Mouse (Mus musculus) skeletal muscle tissue, postnatal 0 days (tissue): ENCODE data around the gene Gba2. TPM values are rescaled to one million over a fixed set of nuclear protein-coding genes. Genes with fewer than 3 reads are reported as not detected.

Source experiments
- polyA plus RNA-seq: library from polyadenylated mRNA; unstranded; fragments of >200 nt; fragmentation: Nextera tagmentation; extraction: Ambion mirVana; gene quantifications from 2 replicates; pipeline ENCODE4 v1.2.1, GENCODE M21; 2015

The Gba2 gene
- polyA plus RNA-seq = 10.1 and 10.5 TPM in 2 replicates

DNA sequence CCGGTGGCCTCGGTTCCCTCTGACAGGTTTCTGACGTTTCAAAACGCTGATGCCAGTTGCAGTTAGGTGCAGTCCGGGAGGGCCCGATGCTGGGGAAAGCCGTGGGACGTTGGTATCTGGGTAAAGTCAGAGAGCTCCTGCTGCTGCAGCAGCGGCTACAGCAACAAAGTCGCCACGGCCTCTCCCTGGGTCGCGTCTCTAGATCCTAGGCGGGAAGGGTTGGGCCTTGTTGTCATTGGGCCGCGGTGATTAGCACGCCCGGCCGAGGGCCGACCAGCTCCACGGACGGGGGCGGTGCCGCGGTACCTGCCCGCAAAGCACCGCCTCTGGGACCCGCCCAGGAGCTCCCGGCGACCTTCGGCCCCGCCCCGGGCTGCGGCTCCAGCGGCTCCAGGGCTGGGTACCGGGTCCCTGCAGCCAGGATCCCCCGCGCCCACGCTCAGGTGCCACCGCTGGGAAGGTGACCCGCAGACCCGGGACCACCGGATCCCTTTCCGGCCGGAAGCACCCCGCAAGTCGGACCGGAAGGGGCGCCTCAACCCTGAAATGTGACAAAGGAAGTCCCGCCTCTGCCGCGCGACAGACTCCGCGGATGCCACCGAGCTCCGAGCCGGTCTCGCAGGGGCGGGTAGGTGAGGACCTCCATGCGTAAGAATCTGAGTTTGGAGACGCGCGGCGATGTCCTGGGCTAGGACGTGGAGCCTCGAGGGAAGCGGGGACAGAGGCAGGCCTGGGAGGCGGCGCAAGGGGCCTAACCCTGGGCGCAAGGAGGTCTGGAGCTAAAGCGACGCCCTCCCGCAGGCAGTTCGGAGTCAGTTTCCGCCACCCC is at the start of gene Gba2, which contains the start of gene Rgp1:
Gba2 (minus strand) TSS at position 498 of the 829 bp plus-strand sequence.
Rgp1 (plus strand) TSS at position 340 of the 829 bp plus-strand sequence.

DNA sequence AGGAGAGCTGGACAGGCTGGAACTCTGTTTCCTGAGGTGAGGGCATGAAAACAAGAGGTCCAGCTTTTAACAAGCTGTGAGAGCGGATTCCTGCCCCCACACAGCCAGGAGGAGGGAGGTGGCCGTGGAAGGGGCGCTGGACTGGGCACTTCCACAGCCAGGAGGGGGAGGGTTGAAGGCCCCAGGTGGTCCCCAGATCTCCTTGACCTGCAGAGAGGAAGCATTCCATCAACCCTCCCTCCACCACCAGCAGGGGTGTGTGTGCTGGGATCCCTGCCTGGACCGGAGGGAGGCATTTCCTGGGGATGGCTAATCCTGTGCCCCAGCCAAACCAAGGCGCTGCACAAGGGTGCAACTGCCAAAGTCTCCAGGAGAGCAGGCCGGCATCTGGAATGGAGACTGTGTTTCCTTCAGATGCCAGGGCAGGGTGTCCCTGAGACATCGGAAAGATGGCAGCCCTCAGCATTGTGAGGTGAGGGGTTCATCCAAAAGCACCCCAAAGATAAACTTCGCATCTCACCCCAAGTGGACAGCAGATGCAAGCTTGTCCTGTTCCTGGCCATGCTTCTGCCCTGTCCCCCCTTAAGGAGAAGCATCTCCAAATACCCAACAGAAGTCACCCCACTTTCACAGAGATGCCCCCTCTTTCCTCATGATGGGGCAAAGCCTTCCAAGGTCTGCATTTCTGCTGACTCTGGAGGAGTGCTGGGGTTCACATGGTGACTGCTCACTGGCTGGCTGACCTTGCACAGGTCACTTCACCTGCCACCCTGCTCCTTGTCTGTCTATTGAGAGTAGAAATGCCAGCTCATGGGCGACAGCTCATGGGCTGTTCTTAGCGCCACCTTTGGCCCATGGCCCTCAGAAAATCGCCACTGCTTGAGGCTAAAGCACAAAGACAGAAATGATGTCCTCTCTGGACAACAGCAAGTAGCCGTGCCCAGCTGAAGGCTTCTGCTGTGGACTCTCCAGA is 6.1 kb upstream of the Gba2 start, which contains the start of gene Msmp:
Msmp (minus strand) TSS at position 51 of the 973 bp plus-strand sequence.

DNA sequence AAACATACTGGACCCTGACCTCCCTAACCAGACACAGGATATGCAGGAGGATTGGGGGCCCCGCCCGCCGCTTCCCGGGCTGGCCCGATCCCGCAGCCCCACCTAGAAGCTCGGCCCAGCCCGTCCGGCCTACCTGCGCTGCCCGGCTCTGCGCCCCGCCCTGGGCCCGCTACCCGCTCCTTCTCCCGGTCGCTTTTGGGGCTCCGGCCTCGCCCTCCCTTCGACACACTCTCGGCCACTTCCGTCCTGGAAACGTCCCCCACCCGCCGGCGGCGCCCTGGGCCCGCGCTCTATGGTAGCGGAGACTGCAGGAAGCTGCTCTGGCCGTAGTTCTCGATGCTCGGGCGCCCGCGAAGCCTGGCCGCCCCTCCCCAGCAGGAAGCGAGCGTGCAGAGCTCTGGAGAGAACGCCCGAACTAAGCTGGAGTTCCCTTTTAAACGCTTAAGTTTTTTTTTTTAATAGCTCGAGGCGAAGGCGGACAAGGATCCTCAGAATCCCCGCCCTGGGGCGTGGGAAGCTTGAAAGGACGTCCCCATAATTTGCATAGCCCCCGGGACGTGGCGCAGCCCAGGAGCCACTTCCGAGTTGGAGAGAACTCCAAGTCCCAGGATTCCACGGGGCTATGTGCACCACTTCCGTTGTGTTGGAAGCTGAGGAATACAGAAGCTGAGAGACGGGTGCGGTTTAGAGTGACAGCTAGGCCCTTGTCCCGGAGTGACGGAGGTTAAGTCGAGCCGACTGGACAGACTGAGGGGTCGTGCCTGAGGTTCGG is 16.5 kb downstream of the Gba2 start, which contains the start of the genes Creb3 and Tln1:
Creb3 (plus strand) TSS at position 336 of the 772 bp plus-strand sequence.
Tln1 (minus strand) TSS at position 695 of the 772 bp plus-strand sequence.

Other genes with a start within 250 kb of the Gba2 start
- 21.0 and 21.1 TPM in 2 replicates for gene Rusc2, start 196.9 kb downstream of the Gba2 start, polyA plus RNA-seq
- not detected in 2 replicates for gene Fam166b, start 149.7 kb downstream of the Gba2 start, polyA plus RNA-seq
- gene Tesk1, start 136.9 kb downstream of the Gba2 start, polyA plus RNA-seq = 5.8 and 7.2 TPM in 2 replicates
- gene Cd72, start 124.2 kb downstream of the Gba2 start, polyA plus RNA-seq = 1.7 and 1.9 TPM in 2 replicates
- gene Sit1, start 95.1 kb downstream of the Gba2 start, polyA plus RNA-seq = not detected in 2 replicates
- 56.6 and 56.9 TPM in 2 replicates for gene Ccdc107, start 86.0 kb downstream of the Gba2 start, polyA plus RNA-seq
- gene Arhgef39, start 79.2 kb downstream of the Gba2 start, polyA plus RNA-seq = 7.0 and 7.9 TPM in 2 replicates
- 0.59 and 0.61 TPM in 2 replicates for gene Car9, start 71.9 kb downstream of the Gba2 start, polyA plus RNA-seq
- 10,111 and 10,503 TPM in 2 replicates for gene Tpm2, start 55.1 kb downstream of the Gba2 start, polyA plus RNA-seq
- 73.8 and 82.0 TPM in 2 replicates for gene Creb3, start 16.5 kb downstream of the Gba2 start, polyA plus RNA-seq
- 49.9 and 55.4 TPM in 2 replicates for gene Tln1, start 16.2 kb downstream of the Gba2 start, polyA plus RNA-seq
- gene Rgp1, start 158 bp downstream of the Gba2 start, polyA plus RNA-seq = 10.9 and 16.0 TPM in 2 replicates
- 0.72 and 0.85 TPM in 2 replicates for gene Msmp, start 5.6 kb upstream of the Gba2 start, polyA plus RNA-seq
- gene Npr2, start 53.1 kb upstream of the Gba2 start, polyA plus RNA-seq = 11.0 and 11.8 TPM in 2 replicates
- 0.16 TPM in 1 of 2 replicates, not detected in the other for gene Spag8, start 74.7 kb upstream of the Gba2 start, polyA plus RNA-seq
- gene Hint2, start 77.6 kb upstream of the Gba2 start, polyA plus RNA-seq = 205 and 218 TPM in 2 replicates
- gene Tmem8b, start 90.1 kb upstream of the Gba2 start, polyA plus RNA-seq = 3.4 and 4.4 TPM in 2 replicates
- gene Fam221b, start 90.3 kb upstream of the Gba2 start, polyA plus RNA-seq = 3.3 and 4.2 TPM in 2 replicates
- gene Olfr70, start 121.9 kb upstream of the Gba2 start, polyA plus RNA-seq = not detected in 2 replicates
- not detected in 2 replicates for gene Olfr71, start 131.4 kb upstream of the Gba2 start, polyA plus RNA-seq
- gene Hrct1, start 148.3 kb upstream of the Gba2 start, polyA plus RNA-seq = 5.8 and 8.3 TPM in 2 replicates
- gene Spaar, start 151.2 kb upstream of the Gba2 start, polyA plus RNA-seq = 1.2 and 1.4 TPM in 2 replicates
- not detected in 2 replicates for gene Olfr159, start 192.1 kb upstream of the Gba2 start, polyA plus RNA-seq
- gene Olfr156, start 245.0 kb upstream of the Gba2 start, polyA plus RNA-seq = not detected in 2 replicates